Mouse (Mus musculus): ENCODE data around the gene Ptprg. TPM values are rescaled to one million over a fixed set of nuclear protein-coding genes. Genes with fewer than 3 reads are reported as not detected.

Gene Ptprg
- polyA plus RNA-seq, 1 experiment = 16.6 TPM

DNA sequence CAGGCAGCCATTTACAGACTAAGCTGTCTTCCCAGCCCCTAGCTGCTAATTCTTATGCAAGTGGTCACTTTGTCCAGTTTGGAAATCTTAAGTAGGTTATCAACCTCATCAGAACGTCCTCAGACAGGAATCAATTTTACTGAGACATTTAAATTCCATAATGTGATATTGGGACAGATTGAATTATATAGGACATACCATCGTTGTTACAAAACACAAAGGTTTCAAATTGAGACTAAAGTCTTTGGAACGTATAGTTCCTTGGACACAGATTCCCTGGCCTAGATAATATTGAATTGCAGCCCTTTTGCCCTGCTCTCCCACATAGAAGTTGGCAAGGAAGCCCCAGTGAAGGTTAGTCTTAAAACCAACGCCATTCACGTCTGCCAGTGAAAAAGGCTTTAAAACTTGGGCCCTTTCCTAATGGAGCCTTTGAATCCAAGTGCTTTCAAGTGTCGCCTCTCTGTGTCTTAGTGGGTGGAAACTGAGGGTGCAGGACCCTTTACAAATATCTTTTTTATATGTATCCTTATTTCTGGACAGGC is 222.7 kb downstream of the Ptprg start:
- no peak overlapping the region for H3ac ChIP-seq (ENCODE audit: control insufficient read depth, insufficient read length, low read depth)
- no peak overlapping the region for H3K4me3 ChIP-seq (ENCODE audit: insufficient read depth, poor library complexity, severe bottlenecking)
- H3K27me3 ChIP-seq (ENCODE audit: control insufficient read depth, insufficient read depth, insufficient read length) = no peaks in the 10 kb centered on the region
- H3K36me3 ChIP-seq (ENCODE audit: control insufficient read depth, insufficient read depth) = no peaks in the 10 kb centered on the region
- H3K79me3 ChIP-seq (ENCODE audit: low read depth) = no peaks in the 10 kb centered on the region
- no peaks in the 10 kb centered on the region for H3K79me2 ChIP-seq (ENCODE audit: control insufficient read depth, insufficient read depth)
- TF ChIP-seq FOSL1 (IDR thresholded peaks at IDR 0.05; ENCODE audit: insufficient read depth, low read length, poor library complexity, severe bottlenecking) (no peak), MYOG (IDR thresholded peaks at IDR 0.05; ENCODE audit: control insufficient read depth, extremely low read depth, insufficient read length) (no peak), MYOD1 (IDR thresholded peaks at IDR 0.05; ENCODE audit: control insufficient read depth, insufficient read length, low read depth) (no peak), CTCF (IDR thresholded peaks at IDR 0.05; ENCODE audit: control insufficient read depth, insufficient read depth, insufficient read length) (no peak), MAX (IDR thresholded peaks at IDR 0.05) (no peak), CEBPB (IDR thresholded peaks at IDR 0.05; ENCODE audit: low read depth) (no peak)

DNA sequence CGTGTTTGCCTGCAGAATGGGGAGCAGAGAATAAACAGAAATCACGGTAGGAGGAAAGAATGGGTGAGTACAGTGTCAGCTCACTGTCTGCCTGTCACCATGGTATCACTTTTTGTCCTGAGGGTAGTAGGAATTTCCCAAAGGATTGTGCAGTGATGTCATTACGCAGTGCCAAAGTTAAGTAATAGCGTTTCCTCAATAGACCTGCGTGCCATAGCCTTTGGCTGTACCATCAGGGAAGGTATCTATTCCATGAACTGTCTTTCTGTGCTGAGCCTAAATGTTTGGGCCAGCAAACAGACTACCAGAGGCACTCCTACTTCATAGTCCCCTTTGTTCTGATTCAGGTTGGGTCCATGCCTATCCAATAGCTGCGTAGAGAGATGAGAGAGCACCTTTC is 223.2 kb downstream of the Ptprg start:
- Histone ChIP-seq H3K79me3 (ENCODE audit: low read depth) (no peaks in the 10 kb centered on the region), H3K27me3 (ENCODE audit: control insufficient read depth, insufficient read depth, insufficient read length) (no peaks in the 10 kb centered on the region), H3ac (ENCODE audit: control insufficient read depth, insufficient read length, low read depth) (no peak overlapping the region), H3K36me3 (ENCODE audit: control insufficient read depth, insufficient read depth) (no peaks in the 10 kb centered on the region), H3K79me2 (ENCODE audit: control insufficient read depth, insufficient read depth) (no peaks in the 10 kb centered on the region), H3K4me3 (ENCODE audit: insufficient read depth, poor library complexity, severe bottlenecking) (no peak overlapping the region)
- TF ChIP-seq MYOD1 (IDR thresholded peaks at IDR 0.05; ENCODE audit: control insufficient read depth, insufficient read length, low read depth) (no peak), CEBPB (IDR thresholded peaks at IDR 0.05; ENCODE audit: low read depth) (no peak), FOSL1 (IDR thresholded peaks at IDR 0.05; ENCODE audit: insufficient read depth, low read length, poor library complexity, severe bottlenecking) (no peak)

DNA sequence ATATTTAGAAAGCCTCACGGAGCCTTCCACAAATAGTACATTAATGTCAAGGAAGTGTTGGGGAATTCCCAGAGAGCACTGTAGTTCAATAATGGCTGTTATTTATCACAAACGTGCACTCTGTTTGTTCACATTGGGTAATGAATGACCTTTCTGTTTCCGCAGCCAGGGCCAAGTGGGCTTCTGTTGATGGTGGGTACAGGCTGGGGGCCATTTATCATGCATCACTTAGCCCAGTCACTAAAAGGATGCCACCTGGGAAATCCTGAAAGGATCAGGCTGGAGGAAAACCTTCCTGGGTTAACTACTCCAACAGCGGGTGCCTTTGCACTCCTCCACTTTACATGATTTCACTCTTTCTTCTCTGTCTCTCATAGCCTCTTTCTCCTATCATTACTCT is 237.9 kb downstream of the Ptprg start:
- H3K4me3 ChIP-seq (ENCODE audit: insufficient read depth, poor library complexity, severe bottlenecking) = no peak overlapping the region
- TF ChIP-seq USF1 (IDR thresholded peaks at IDR 0.05; ENCODE audit: low read depth) (no peak), CEBPB (IDR thresholded peaks at IDR 0.05; ENCODE audit: low read depth) (no peak), MYOD1 (IDR thresholded peaks at IDR 0.05; ENCODE audit: control insufficient read depth, insufficient read length, low read depth) (no peak), CTCF (IDR thresholded peaks at IDR 0.05; ENCODE audit: control insufficient read depth, insufficient read depth, insufficient read length) (no peak), MYOG (IDR thresholded peaks at IDR 0.05; ENCODE audit: control insufficient read depth, extremely low read depth, insufficient read length) (no peak), MAX (IDR thresholded peaks at IDR 0.05) (no peak), FOSL1 (IDR thresholded peaks at IDR 0.05; ENCODE audit: insufficient read depth, low read length, poor library complexity, severe bottlenecking) (no peak)
- H3K79me2 ChIP-seq (ENCODE audit: control insufficient read depth, insufficient read depth) = no peaks in the 10 kb centered on the region
- H3K27me3 ChIP-seq (ENCODE audit: control insufficient read depth, insufficient read depth, insufficient read length) = no peaks in the 10 kb centered on the region
- no peaks in the 10 kb centered on the region for H3K36me3 ChIP-seq (ENCODE audit: control insufficient read depth, insufficient read depth)
- no peak overlapping the region for H3ac ChIP-seq (ENCODE audit: control insufficient read depth, insufficient read length, low read depth)
- H3K79me3 ChIP-seq (ENCODE audit: low read depth) = no peaks in the 10 kb centered on the region

GRCm38 (mm10) chr14:11793847-11794246 is 240.5 kb downstream of the Ptprg start:
- Histone ChIP-seq H3K79me3 (ENCODE audit: low read depth) (no peaks in the 10 kb centered on the region), H3K79me2 (ENCODE audit: control insufficient read depth, insufficient read depth) (no peaks in the 10 kb centered on the region)
- TF ChIP-seq CEBPB (IDR thresholded peaks at IDR 0.05; ENCODE audit: low read depth) (no peak), MAX (IDR thresholded peaks at IDR 0.05) (no peak), FOSL1 (IDR thresholded peaks at IDR 0.05; ENCODE audit: insufficient read depth, low read length, poor library complexity, severe bottlenecking) (no peak), MYOG (IDR thresholded peaks at IDR 0.05; ENCODE audit: control insufficient read depth, extremely low read depth, insufficient read length) (no peak), CTCF (IDR thresholded peaks at IDR 0.05; ENCODE audit: control insufficient read depth, insufficient read depth, insufficient read length) (no peak), USF1 (IDR thresholded peaks at IDR 0.05; ENCODE audit: low read depth) (no peak), MYOD1 (IDR thresholded peaks at IDR 0.05; ENCODE audit: control insufficient read depth, insufficient read length, low read depth) (no peak)

GRCm38 (mm10) chr14:11802355-11803035 is 249.2 kb downstream of the Ptprg start:
- TF ChIP-seq MYOG (IDR thresholded peaks at IDR 0.05; ENCODE audit: control insufficient read depth, extremely low read depth, insufficient read length) (no peak), MYOD1 (IDR thresholded peaks at IDR 0.05; ENCODE audit: control insufficient read depth, insufficient read length, low read depth) (no peak), CTCF (IDR thresholded peaks at IDR 0.05; ENCODE audit: control insufficient read depth, insufficient read depth, insufficient read length) (no peak), CEBPB (IDR thresholded peaks at IDR 0.05; ENCODE audit: low read depth) (no peak), MAX (IDR thresholded peaks at IDR 0.05) (no peak), USF1 (IDR thresholded peaks at IDR 0.05; ENCODE audit: low read depth) (no peak), FOSL1 (IDR thresholded peaks at IDR 0.05; ENCODE audit: insufficient read depth, low read length, poor library complexity, severe bottlenecking) (no peak)
- no peak overlapping the region for H3K4me3 ChIP-seq (ENCODE audit: insufficient read depth, poor library complexity, severe bottlenecking)

More at GRCm38 (mm10) chr14:11793847-11794246, 240.5 kb downstream of the Ptprg start:
- no peaks in the 10 kb centered on the region for H3K27me3 ChIP-seq (ENCODE audit: control insufficient read depth, insufficient read depth, insufficient read length)
- no peaks in the 10 kb centered on the region for H3K36me3 ChIP-seq (ENCODE audit: control insufficient read depth, insufficient read depth)
- H3K4me3 ChIP-seq (ENCODE audit: insufficient read depth, poor library complexity, severe bottlenecking) = no peak overlapping the region
- H3ac ChIP-seq (ENCODE audit: control insufficient read depth, insufficient read length, low read depth) = no peak overlapping the region

More at GRCm38 (mm10) chr14:11802355-11803035, 249.2 kb downstream of the Ptprg start:
- no peaks in the 10 kb centered on the region for H3K79me2 ChIP-seq (ENCODE audit: control insufficient read depth, insufficient read depth)
- no peaks in the 10 kb centered on the region for H3K36me3 ChIP-seq (ENCODE audit: control insufficient read depth, insufficient read depth)
- H3K27me3 ChIP-seq (ENCODE audit: control insufficient read depth, insufficient read depth, insufficient read length) = no peaks in the 10 kb centered on the region
- no peaks in the 10 kb centered on the region for H3K79me3 ChIP-seq (ENCODE audit: low read depth)
- no peak overlapping the region for H3ac ChIP-seq (ENCODE audit: control insufficient read depth, insufficient read length, low read depth)

Data from C2C12 (cell line).